Mouse (Mus musculus) layer of hippocampus, postnatal 36 days (tissue): ENCODE data around the gene Gcsh. TPM values are rescaled to one million over a fixed set of nuclear protein-coding genes. Genes with fewer than 3 reads are reported as not detected.

Experiments
- total RNA-seq, 2 experiments: library from RNA; stranded (reverse); gene quantifications; 2 replicates each; pipeline ENCODE4 v1.2.3; 2021

Gene Gcsh
- total RNA-seq, 2 experiments from 2014 or later, result 40.3 to 46.2 TPM

Other genes with a start within 250 kb of the Gcsh start
- gene Cmc2, start 72.1 kb downstream of the Gcsh start, total RNA-seq, result 10 to 100 TPM; 13.2 to 16.0 TPM
- gene Cenpn, start 71.8 kb downstream of the Gcsh start, total RNA-seq, result 1 to 10 TPM; 1.0 to 1.4 TPM
- gene Atmin, start 50.1 kb downstream of the Gcsh start, total RNA-seq, result 10 to 100 TPM; 37.7 to 39.9 TPM
- gene 1700030J22Rik, start 14.6 kb downstream of the Gcsh start, total RNA-seq, result 1 to 10 TPM; 8.0 TPM
- gene Pkd1l2, start 88.9 kb upstream of the Gcsh start, total RNA-seq, result under 1 TPM in 1 of 2 experiments, not detected in 1; 0.05 TPM
- gene Bco1, start 102.3 kb upstream of the Gcsh start, total RNA-seq, result under 1 TPM in 1 of 2 experiments, not detected in 1; 0.20 TPM
- 10 to 100 TPM; 18.2 to 18.7 TPM for gene Gan, start 164.6 kb upstream of the Gcsh start, total RNA-seq